19 mouse cellular contexts compared by ENCODE assay signal in genomic region chr3:72790611-72791010, GRCm38 (mm10).
DNase-seq lines count a peak whose midpoint lies in the region; ATAC-seq and TF ChIP-seq lines count a peak whose summit lies in the region.
"Had no signal": no experiment of that assay in that cellular context is flagged by ENCODE, and none has a peak within 500 bp of the region (broad histone marks: within the 10 kb centered on the region; RNA-seq: fewer than 3 reads in every experiment).

No protein-coding gene starts in this region.

- no peak overlapping the region for H3K4me2 ChIP-seq in embryonic facial prominence, embryonic 11.5 days (ENCODE audit: low read depth, low read length)
- H3K4me2 ChIP-seq in forebrain, embryonic 15.5 days (replicated peaks), result no peak overlapping the region
- H3K4me2 ChIP-seq: heart, embryonic 13.5 days; liver, embryonic 15.5 days had no signal

- WGBS in embryonic facial prominence, embryonic 11.5 days, result 53% methylated on average over 5 of the region's 5 CpGs
- WGBS in embryonic facial prominence, embryonic 10.5 days, result 60% methylated on average over 5 of the region's 5 CpGs
- WGBS in forebrain, embryonic 15.5 days, result 3% methylated on average over 5 of the region's 5 CpGs

- no peak overlapping the region for H3K9ac ChIP-seq in embryonic facial prominence, embryonic 11.5 days (replicated peaks; ENCODE audit: low read length)
- H3K9ac ChIP-seq in forebrain, embryonic 15.5 days (replicated peaks), result no peak overlapping the region
- H3K9ac ChIP-seq: heart, embryonic 13.5 days; liver, embryonic 15.5 days had no signal

- intact Hi-C loops in left cerebral cortex, postnatal 25 days (cut with DNase I), result no loop called here
- intact Hi-C loops in left cerebral cortex, postnatal 4 days (cut with DNase I), result no loop called here

- no peaks in the 10 kb centered on the region for H3K9me3 ChIP-seq in embryonic facial prominence, embryonic 11.5 days (replicated peaks; ENCODE audit: control insufficient read depth, low read length)
- no peaks in the 10 kb centered on the region for H3K9me3 ChIP-seq in embryonic facial prominence, embryonic 10.5 days
- no peaks in the 10 kb centered on the region for H3K9me3 ChIP-seq in forebrain, embryonic 15.5 days
- H3K9me3 ChIP-seq: heart, embryonic 13.5 days; liver, embryonic 15.5 days had no signal

- no peak for TF ChIP-seq CTCF in brain, embryonic 14.5 days (IDR thresholded peaks at IDR 0.05; ENCODE audit: borderline replicate concordance, extremely low read depth, insufficient read depth, insufficient read length)

- TF ChIP-seq POLR2A in brain, embryonic 14.5 days (IDR thresholded peaks at IDR 0.05; ENCODE audit: borderline replicate concordance, extremely low read depth, insufficient read depth, insufficient read length, poor library complexity, severe bottlenecking), result no peak

- no peak for ATAC-seq in embryonic facial prominence, embryonic 11.5 days (replicated peaks; ENCODE audit: insufficient number of reproducible peaks, low FRiP score, low TSS enrichment, low read depth)
- ATAC-seq in forebrain, embryonic 15.5 days (replicated peaks), result peak; percentile 84
- ATAC-seq: hindbrain, embryonic 16.5 days had no signal

- H3K36me3 ChIP-seq in embryonic facial prominence, embryonic 11.5 days (replicated peaks; ENCODE audit: control insufficient read depth, insufficient read depth, low read depth, low read length), result no peaks in the 10 kb centered on the region
- no peaks in the 10 kb centered on the region for H3K36me3 ChIP-seq in embryonic facial prominence, embryonic 10.5 days (replicated peaks)
- no peaks in the 10 kb centered on the region for H3K36me3 ChIP-seq in forebrain, embryonic 15.5 days
- H3K36me3 ChIP-seq: heart, embryonic 13.5 days; liver, embryonic 15.5 days had no signal

- H3K4me1 ChIP-seq in embryonic facial prominence, embryonic 11.5 days (ENCODE audit: control insufficient read depth, insufficient read depth, low read length), result no peaks in the 10 kb centered on the region
- 0 out of 2 replicates have a peak, but pooled peaks cover 3% of the 10 kb centered on the region for H3K4me1 ChIP-seq in embryonic facial prominence, embryonic 10.5 days
- H3K4me1 ChIP-seq in forebrain, embryonic 15.5 days, result peaks cover 4% of the 10 kb centered on the region; the same call in 1 of the 2 replicates
- H3K4me1 ChIP-seq: heart, embryonic 13.5 days; liver, embryonic 15.5 days had no signal

- H3K27me3 ChIP-seq in embryonic facial prominence, embryonic 11.5 days (ENCODE audit: control insufficient read depth, insufficient read depth, low read length), result no peaks in the 10 kb centered on the region
- H3K27me3 ChIP-seq in embryonic facial prominence, embryonic 10.5 days (replicated peaks; ENCODE audit: low read depth, poor library complexity, severe bottlenecking), result no peaks in the 10 kb centered on the region
- no peaks in the 10 kb centered on the region for H3K27me3 ChIP-seq in forebrain, embryonic 15.5 days
- H3K27me3 ChIP-seq: heart, embryonic 13.5 days; liver, embryonic 15.5 days had no signal

- no peak overlapping the region for H3K27ac ChIP-seq in embryonic facial prominence, embryonic 11.5 days (replicated peaks; ENCODE audit: low read depth, low read length)
- H3K27ac ChIP-seq in embryonic facial prominence, embryonic 10.5 days (replicated peaks), result no peak overlapping the region
- H3K27ac ChIP-seq in forebrain, embryonic 15.5 days (replicated peaks), result peak overlapping the region; percentile 31; the same call in 1 of the 2 replicates
- H3K27ac ChIP-seq: heart, embryonic 13.5 days; liver, embryonic 15.5 days had no signal

- peak; percentile 9 for DNase-seq in embryonic facial prominence, embryonic 11.5 days (ENCODE audit: low spot score)
- DNase-seq in embryonic facial prominence, embryonic 10.5 days (ENCODE audit: low spot score), result no peak
- peak; percentile 3 to 40 for DNase-seq in left cerebral cortex, postnatal 25 days (ENCODE audit: low spot score in 2 of 2)
- no peak for DNase-seq in left cerebral cortex, postnatal 4 days
- DNase-seq in brain, embryonic 14.5 days (ENCODE audit: low read depth), result peak; percentile 89
- no peak for DNase-seq in cerebellum, adult 11 months
- no peak for DNase-seq in lung, postnatal 36 days
- DNase-seq: adrenal gland, postnatal 10 days; cerebellum, adult 9-10 months; heart, adult 11 months; heart, postnatal 36 days; kidney, adult 2 months; kidney, postnatal 14 days; lung, postnatal 10 days; thymus, postnatal 14 days had no signal

- no peak overlapping the region for H3K4me3 ChIP-seq in embryonic facial prominence, embryonic 11.5 days (ENCODE audit: low read depth, low read length)
- H3K4me3 ChIP-seq in embryonic facial prominence, embryonic 10.5 days, result no peak overlapping the region
- H3K4me3 ChIP-seq in forebrain, embryonic 15.5 days, result no peak overlapping the region
- H3K4me3 ChIP-seq: heart, embryonic 13.5 days; liver, embryonic 15.5 days had no signal

Comparison
In these comparisons a context has a peak if more than half of its experiments do, and no peak if none do; other contexts are left out.
1. DNase-seq: peak in embryonic facial prominence, embryonic 11.5 days (single experiment), left cerebral cortex, postnatal 25 days (2 of 2) and brain, embryonic 14.5 days (single experiment); none in embryonic facial prominence, embryonic 10.5 days (single experiment), left cerebral cortex, postnatal 4 days (single experiment), cerebellum, adult 11 months (single experiment) and lung, postnatal 36 days (single experiment).